Comparison of ENCODE assay signal across 25 mouse cellular contexts in the genomic region with DNA sequence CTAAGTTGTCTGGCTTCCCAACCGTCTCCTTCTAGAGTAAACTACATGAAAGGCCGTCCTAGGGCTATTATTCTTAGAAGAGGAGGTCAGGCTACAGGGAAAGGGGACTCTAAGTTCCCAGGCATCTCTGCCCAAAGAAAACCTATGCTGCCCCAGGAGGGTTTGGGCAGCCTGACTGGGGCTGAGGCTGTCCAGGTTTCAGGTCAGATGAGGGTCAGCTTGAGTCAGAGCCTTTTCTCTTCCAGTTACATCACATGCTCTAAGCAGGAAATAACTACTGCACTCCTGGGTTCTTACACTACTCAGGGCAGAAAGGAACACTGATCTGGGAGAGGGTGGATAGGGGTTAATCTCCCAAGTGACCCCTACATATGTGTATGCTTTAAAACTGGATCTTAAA.
DNase-seq lines count a peak whose midpoint lies in the region; ATAC-seq lines count a peak whose summit lies in the region.
"Had no signal": no experiment of that assay in that cellular context is flagged by ENCODE, and none has a peak within 500 bp of the region (broad histone marks: within the 10 kb centered on the region; RNA-seq: fewer than 3 reads in every experiment).

No protein-coding gene starts in this region.

- no peaks in the 10 kb centered on the region for H3K27me3 ChIP-seq in embryonic facial prominence, embryonic 10.5 days (replicated peaks; ENCODE audit: low read depth, poor library complexity, severe bottlenecking)
- H3K27me3 ChIP-seq: embryonic facial prominence, embryonic 13.5 days; forebrain, embryonic 12.5 days; forebrain, embryonic 15.5 days; hindbrain, embryonic 13.5 days; intestine, embryonic 15.5 days had no signal

- 17% methylated on average over 2 of the region's 2 CpGs for whole genome bisulfite sequencing in embryonic facial prominence, embryonic 10.5 days

- H3K9me3 ChIP-seq in embryonic facial prominence, embryonic 10.5 days = peaks cover 8% of the 10 kb centered on the region

- peak; percentile 80 for DNase-seq in heart, adult 11 months
- DNase-seq in heart, postnatal 36 days = no peak
- DNase-seq in 3T3-L1 (ENCODE audit: low read depth, low spot score) (peak; percentile 77), adipocyte (ENCODE audit: low spot score) (peak; percentile 72)
- DNase-seq in embryonic facial prominence, embryonic 10.5 days (ENCODE audit: low spot score) = peak; percentile 23
- DNase-seq in frontal cortex, postnatal 14 days (ENCODE audit: low spot score in 2 of 2) = no peak
- no peak for DNase-seq in layer of hippocampus, postnatal 14 days (ENCODE audit: low spot score in 2 of 2)
- DNase-seq: adrenal gland, postnatal 10 days; adrenal gland, postnatal 36 days; cerebellum, adult 18-20 months; cerebellum, adult 9-10 months; cerebellum, postnatal 14 days; gastrocnemius, postnatal 10 days; gastrocnemius, postnatal 36 days had no signal

- intact Hi-C loops in heart, postnatal 36 days (cut with DNase I) = loop anchor here (10.0 kb wide), 1 partner anchor 705 kb away; no protein-coding TSS in a partner anchor

- no peak overlapping the region for H3K4me3 ChIP-seq in embryonic facial prominence, embryonic 10.5 days
- H3K4me3 ChIP-seq: embryonic facial prominence, embryonic 13.5 days; erythroblast, embryonic 14.5 days; forebrain, embryonic 12.5 days; forebrain, embryonic 15.5 days; hindbrain, embryonic 10.5 days; hindbrain, embryonic 13.5 days; intestine, embryonic 15.5 days had no signal

- H3K27ac ChIP-seq in embryonic facial prominence, embryonic 10.5 days (replicated peaks) = no peak overlapping the region; the same call in 1 of the 2 replicates
- H3K27ac ChIP-seq: embryonic facial prominence, embryonic 13.5 days; forebrain, embryonic 12.5 days; forebrain, embryonic 15.5 days; hindbrain, embryonic 13.5 days; intestine, embryonic 15.5 days had no signal

- no peak for ATAC-seq in megakaryocyte-erythroid progenitor cell, adult 5-6 weeks (replicated peaks; ENCODE audit: low FRiP score, low TSS enrichment, poor library complexity, severe bottlenecking)
- ATAC-seq: activated CD4-positive, CD25-positive, alpha-beta regulatory T cell, adult 4 months; CD4-positive, CD25-positive, alpha-beta regulatory T cell, adult 4 months; forebrain, embryonic 15.5 days; hindbrain, embryonic 16.5 days; intestine, embryonic 15.5 days had no signal

- H3K4me1 ChIP-seq in embryonic facial prominence, embryonic 10.5 days = peaks cover 12% of the 10 kb centered on the region
- H3K4me1 ChIP-seq: embryonic facial prominence, embryonic 13.5 days; forebrain, embryonic 12.5 days; forebrain, embryonic 15.5 days; hindbrain, embryonic 13.5 days; intestine, embryonic 15.5 days had no signal

- H3K36me3 ChIP-seq in embryonic facial prominence, embryonic 10.5 days (replicated peaks) = peaks cover 8% of the 10 kb centered on the region
- H3K36me3 ChIP-seq: intestine, embryonic 15.5 days had no signal

Comparison
In these comparisons a context has a peak if more than half of its experiments do, and no peak if none do; other contexts are left out.
1. DNase-seq: peak in heart, adult 11 months (single experiment), 3T3-L1 (single experiment), adipocyte (single experiment) and embryonic facial prominence, embryonic 10.5 days (single experiment); none in heart, postnatal 36 days (0 of 2), frontal cortex, postnatal 14 days (0 of 2) and layer of hippocampus, postnatal 14 days (0 of 2).